Mouse (Mus musculus) central nervous system, embryonic 18 days (tissue): ENCODE measurements around the gene Galnt6. TPM values are rescaled to one million over a fixed set of nuclear protein-coding genes. Genes with fewer than 3 reads are reported as not detected.

Experiments
- polyA plus RNA-seq: library from polyadenylated mRNA; depleted of rRNA; stranded (reverse); fragments of >200 nt; gene quantifications from 2 replicates; pipeline ENCODE4 v1.2.3, GENCODE M21; 2012; rRNA removed

The Galnt6 gene
- polyA plus RNA-seq = 0.19 and 0.37 TPM in 2 replicates

DNA sequence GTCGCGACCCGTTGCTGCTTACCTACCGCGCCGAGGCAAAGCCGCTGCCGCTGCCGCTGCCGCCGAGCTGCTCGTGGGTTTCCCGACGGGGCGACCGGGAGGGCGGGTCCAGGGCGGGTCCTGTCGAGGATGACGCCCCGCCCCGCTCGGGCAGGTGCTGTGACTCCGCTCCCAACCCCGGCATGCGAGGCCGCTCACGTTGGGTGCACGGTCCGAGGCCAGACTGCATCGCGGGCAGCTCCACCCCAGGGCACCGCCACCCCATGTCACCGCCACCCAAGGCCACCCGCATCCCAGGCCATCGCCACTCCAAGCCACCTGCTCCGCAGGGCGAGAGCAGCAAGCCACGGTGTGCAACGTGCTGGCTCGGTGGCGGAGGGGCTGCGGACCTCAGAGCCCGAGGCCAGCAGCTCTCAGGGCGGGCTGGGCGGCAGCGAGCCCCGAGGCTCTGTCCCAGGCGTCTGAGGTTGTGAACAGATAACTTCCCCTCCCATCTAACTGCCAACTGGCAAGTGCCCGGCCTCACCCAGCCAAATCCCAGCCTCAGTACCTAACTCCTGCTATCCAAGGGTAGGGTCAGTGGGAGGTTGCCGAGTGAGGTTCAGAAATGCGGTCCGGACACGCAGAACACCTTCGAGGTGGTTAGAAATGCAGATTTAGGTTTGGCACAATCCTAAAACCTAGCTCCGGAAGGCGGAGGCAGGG, at the start of gene Galnt6:
Gene Galnt6, minus strand, starts transcription at position 96 of the 705 bp plus-strand sequence.

GRCm38 (mm10) chr15:100761419-100762185, 32.4 kb upstream of the Galnt6 start, which contains the start of gene Slc4a8:
Gene Slc4a8 (plus strand): TSS chr15:100761747.

DNA sequence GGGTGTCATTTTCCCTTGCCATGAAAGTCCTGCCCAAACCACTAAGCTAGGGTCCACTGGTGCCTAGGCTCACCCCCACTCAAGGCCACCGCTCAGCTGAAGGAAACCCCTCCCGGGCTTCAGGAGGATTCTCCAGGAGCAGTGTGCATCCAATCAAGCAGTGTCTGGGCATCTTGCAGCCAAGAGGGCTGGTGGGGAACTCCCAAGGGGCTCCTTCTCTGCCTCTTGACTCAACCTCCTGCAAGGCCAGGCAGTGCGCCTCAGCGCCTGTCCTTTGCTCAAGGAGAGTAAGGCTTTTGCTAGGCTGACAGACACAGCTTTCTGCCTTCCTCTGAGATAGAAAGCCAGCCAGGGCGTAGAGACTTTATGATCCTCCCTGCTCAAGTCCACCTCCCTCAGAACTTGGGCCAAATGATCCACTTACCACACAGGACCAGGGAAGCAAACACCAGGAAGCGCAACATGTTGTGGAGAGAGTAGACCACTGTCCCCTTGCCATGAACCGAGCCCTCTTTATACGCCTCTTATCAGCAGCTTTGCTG, 41.7 kb downstream of the Galnt6 start, which contains the start of gene Cela1:
Gene Cela1, minus strand, starts transcription at position 492 of the 542 bp plus-strand sequence.

GRCm38 (mm10) chr15:100669337-100669736, 59.8 kb downstream of the Galnt6 start, which contains the start of gene Bin2:
Gene Bin2 (minus strand): TSS chr15:100669553.

Other genes with a start within 250 kb of the Galnt6 start
- gene Csrnp2, start 233.9 kb downstream of the Galnt6 start, polyA plus RNA-seq = 36.0 and 37.7 TPM in 2 replicates
- gene Tfcp2, start 177.4 kb downstream of the Galnt6 start, polyA plus RNA-seq = 26.2 and 26.5 TPM in 2 replicates
- gene Pou6f1, start 129.4 kb downstream of the Galnt6 start, polyA plus RNA-seq = 69.9 and 81.7 TPM in 2 replicates
- 114 and 118 TPM in 2 replicates for gene Dazap2, start 114.0 kb downstream of the Galnt6 start, polyA plus RNA-seq
- gene Smagp, start 92.4 kb downstream of the Galnt6 start, polyA plus RNA-seq = 3.6 and 4.2 TPM in 2 replicates
- gene Bin2, start 59.8 kb downstream of the Galnt6 start, polyA plus RNA-seq = 0.82 and 1.2 TPM in 2 replicates
- gene Cela1, start 41.5 kb downstream of the Galnt6 start, polyA plus RNA-seq = 0.52 and 0.54 TPM in 2 replicates
- gene Slc4a8, start 32.4 kb upstream of the Galnt6 start, polyA plus RNA-seq = 25.9 and 27.3 TPM in 2 replicates
- gene Scn8a, start 140.5 kb upstream of the Galnt6 start, polyA plus RNA-seq = 38.5 and 40.6 TPM in 2 replicates